Mouse (Mus musculus): Measurements from ENCODE around the gene Pkp3.

GRCm38 (mm10) chr7:141038090-141039032, 39.7 kb upstream of the Pkp3 start:
- TF ChIP-seq CTCF (IDR thresholded peaks at IDR 0.05; ENCODE audit: low read depth) (no peak), EP300 (IDR thresholded peaks at IDR 0.05; ENCODE audit: low read depth) (peak; percentile 44)

Measured in liver, embryonic 14.5 days (tissue).